Mouse (Mus musculus): ENCODE results near the gene Ryr2.
"Not testable (repeated sequence)": the region's sequence is repeated elsewhere in the genome, so short reads cannot be mapped to it uniquely, and the experiment has no call there.

The Ryr2 gene

DNA sequence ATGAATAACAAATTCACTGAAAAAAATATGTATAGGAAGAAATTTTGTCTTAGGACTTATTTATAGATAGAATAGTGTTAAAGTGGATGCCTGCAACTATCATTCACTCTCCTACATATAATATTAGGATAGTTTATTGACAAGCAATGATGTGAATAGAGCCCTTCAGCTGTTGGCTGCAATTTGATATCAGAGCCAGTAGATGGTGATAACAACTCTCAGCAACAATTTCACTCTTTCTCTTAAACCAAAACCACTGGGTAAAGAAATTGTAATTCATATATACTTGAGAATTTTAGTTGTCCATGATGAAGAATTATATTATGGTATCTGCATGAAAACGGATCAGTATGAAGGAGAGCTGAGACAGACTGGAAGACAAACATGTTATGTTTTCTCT is 236.8 kb downstream of the Ryr2 start:
- DNase-seq, result no peak

DNA sequence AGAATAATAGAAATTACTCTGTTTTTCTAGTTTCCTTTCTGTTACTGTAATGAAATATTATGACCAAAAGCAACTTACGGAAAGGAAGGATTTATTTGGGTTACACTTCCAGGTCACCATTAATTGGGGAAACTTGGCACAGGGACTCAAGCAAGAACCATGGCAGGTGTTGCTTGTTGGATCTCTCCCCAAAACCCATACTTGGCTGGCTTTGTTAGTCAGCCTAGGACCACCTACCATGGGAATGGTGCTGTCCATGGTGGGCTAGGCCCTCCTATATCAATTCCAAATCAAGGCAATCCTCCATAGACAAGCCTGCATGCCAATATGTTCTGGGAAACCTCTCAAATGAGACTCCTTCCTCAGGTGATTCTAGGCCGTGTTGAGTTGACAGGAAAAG is 237.3 kb downstream of the Ryr2 start:
- no peak for DNase-seq

DNA sequence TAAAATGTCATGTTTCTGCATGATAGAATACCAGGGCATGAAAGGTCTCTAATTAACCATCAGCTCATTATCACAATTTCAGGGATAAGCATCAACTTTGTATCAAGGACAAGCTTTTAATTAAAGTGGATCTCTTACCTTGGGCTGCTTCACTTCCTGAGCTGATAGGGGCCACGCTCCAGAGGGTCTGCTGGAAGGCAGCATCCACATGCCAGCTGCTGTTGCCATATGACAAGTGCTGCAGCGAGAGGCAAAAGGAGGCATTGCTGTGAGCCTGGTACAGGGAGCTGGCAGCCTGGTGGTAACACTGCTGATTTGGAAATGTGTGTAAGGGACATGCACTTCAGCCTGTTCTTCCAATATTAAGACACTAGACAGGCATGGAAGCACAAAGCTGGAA is 237.8 kb downstream of the Ryr2 start:
- DNase-seq, result no peak

DNA sequence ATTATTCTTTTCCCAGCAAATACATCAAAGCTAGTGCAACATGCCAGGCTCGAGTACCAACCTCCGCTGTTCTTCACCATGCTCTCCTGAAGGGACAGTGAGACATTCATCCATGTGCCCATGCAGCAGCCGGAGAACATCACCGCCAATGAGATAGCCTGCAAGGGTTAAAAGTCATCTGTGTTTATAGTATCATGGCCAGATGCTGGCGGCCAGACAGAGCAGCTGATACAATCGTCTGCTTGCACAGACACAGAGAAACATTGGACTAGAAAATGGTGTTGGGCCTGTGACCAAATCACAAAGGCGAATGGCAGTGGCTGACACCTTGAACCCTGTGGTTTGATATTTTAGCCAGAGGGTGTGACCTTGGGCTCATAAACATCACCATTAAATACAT is 238.7 kb downstream of the Ryr2 start:
- no peak for DNase-seq

DNA sequence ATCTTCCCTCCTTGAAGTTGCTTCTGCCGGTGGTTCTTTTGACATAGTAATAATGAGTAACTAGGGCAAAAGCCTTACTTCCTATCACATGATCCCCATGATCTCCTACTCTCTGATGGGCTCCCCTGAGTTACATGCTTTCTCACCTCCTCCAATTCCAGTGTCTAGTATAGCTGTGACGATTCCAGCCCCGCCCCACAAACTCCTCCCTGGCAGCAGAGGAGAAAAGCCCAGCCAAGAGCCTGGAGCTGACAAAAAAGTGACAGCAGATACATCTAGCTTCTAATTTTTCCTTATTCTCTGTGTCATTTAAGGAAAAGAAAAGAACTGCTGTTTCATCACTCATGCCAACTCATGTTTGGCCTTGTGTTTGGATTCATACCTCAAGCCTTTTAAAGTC is 241.5 kb downstream of the Ryr2 start:
- no peak for DNase-seq

DNA sequence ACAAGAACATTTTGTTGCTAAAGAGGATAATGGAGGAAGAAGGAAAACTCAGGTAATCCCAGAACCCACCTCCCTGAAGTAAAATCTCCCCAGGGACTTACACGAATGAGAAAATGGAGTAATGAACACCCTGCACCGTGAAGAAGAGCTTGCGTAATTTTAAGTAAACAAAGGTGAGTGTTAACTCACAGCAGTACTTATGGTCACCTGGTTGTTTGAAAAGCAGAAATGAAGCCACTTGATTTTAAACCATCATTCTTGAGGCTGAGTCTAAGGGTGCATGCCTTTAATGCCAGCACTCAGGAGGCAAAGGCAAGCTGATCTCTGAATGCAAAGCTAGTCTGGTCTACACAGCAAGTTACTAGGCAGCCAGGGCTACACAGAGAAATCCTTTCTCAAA is 255.1 kb downstream of the Ryr2 start:
- DNase-seq, result no peak

DNA sequence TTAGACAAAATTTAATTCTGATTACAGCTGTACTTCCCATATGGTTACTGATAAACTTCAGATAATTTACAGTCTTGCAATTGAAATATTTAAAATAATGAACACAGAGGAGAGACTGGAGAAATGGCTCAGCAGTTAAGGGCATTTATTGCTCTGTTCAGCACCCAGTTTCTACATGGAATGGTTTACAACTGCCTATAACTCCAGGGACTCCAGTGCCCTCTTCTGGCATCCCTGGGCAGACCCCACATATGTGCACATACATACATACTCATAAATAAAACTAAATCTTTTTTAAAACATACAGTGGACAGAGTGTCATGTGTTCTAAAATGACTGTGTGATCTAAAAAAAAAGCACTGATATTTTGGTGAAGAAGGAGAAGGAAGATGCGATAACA is 262.9 kb downstream of the Ryr2 start:
- no peak for DNase-seq

DNA sequence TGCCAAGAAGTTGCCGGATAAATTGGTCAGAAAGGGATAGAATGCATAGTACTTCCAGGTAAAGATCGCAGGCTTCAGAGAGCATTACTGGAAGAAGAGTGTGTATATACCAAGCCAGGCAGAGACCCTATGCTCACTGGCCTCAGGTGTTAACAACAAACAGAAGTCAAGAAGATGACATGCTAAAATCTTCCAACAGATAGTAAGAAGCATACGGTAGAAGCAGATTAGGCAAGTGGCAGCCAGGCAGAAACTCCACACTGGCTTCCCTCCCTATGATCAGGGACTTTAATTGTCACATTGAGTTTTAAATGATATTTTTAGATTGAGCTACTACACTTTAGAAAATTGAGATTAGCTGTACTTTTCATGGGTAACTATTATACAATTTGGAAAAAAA is 268.9 kb downstream of the Ryr2 start:
- no peak for DNase-seq

DNA sequence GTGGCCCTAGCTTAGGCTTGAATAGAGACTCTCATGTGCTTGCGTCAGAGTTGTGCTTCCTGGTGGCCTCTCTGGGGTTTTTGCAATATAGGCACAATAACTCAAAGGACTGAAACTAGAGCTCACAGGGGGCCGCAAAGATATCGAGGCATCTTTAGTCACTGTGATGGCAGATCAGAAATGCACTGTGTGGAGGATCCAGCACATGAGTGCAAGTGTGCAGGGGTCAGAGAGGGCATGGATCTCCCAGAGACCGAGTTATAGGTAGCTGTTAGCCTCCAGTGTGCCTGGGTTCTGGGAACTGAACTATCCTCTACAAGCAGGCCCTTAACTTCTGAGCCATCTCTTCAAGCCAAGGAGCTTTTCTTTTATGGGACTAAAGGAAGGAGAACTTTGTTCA is 269.6 kb downstream of the Ryr2 start:
- DNase-seq, result no peak

DNA sequence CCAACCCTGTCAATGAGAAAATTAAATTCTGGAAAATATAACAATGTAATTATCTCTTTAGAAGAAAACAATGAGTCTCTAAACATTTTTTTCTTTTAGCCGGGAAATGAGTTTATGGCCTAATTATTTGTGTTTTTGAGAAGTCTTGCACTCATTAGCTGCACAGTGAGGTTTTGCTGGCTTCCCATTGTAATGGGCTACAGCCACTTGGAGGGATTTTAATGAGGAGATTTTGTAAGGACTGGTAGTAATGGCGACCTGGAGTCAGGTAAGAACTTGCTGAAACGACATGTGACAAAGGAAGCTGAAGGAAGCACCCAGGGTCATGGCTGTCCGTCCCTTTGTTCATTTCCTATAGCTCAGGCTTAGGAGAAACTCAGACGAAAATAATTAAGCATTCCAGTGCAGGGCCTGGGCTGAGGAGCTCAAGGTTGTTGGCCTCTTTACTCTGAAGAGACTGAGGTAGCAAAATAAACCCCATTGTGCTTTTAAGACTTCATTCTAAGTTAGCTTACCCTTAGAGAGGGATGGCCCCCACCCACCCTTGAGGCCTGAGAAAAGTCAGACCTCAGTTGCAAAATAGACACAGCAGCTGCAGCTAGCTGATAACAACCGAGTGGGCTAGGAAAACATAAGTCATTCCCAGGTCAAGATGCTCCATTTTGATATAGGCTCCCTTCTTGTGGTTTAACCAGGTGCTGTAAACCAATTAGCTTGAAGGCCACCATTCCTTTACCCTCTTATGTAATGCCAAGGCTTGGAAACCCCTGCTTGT is 270.3 kb downstream of the Ryr2 start:
- DNase-seq, result no peak

DNA sequence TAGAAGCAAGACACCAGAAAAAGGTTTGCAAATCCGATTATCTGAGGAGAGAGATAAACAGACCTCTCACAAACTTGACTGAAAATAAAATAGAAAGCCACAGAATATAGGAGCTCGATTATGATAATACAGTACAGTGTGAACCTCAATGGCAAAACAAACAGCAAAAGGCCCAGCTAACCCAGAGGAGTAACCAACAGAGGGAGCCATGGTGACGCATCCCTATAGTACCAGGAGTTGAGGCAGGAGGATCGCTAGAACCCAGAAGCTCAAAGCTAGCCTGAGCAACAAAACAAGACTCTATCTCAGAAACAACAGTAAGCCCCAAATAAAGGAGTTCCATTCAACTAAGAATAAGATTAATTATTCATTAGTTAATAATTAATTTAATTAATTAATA is 275.5 kb downstream of the Ryr2 start:
- no peak for DNase-seq

DNA sequence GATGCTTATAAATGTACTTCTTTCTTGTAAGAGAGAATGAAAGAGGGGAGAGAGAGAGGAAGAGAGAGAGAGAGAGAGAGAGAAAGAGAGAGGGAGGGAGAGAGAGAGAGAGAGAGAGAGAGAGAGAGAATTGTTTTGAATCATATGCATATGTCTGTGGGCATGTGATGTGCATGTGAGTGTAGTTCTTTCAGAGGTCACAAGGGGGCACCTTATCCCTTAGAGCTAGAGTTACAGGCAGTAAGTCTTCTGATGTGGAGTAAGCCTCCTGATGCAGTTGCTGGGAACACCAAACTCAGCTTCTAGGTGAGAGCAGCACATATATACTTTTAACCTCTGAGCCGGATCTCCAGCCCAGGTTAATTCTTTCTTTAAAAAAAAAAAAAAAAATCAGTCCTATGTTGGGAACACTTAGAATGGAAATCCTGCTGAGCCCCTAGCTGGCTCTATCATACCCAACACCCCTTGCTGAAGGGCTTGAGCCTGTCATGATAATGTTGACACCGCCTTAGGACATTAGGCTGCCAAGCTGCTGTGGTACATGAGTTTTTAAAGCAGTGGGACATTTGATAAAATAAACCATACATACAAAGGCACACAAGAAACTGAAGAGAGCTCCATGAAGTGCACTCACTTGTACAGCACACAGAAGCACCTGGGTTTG is 281.1 kb downstream of the Ryr2 start:
- DNase-seq, result no peak

DNA sequence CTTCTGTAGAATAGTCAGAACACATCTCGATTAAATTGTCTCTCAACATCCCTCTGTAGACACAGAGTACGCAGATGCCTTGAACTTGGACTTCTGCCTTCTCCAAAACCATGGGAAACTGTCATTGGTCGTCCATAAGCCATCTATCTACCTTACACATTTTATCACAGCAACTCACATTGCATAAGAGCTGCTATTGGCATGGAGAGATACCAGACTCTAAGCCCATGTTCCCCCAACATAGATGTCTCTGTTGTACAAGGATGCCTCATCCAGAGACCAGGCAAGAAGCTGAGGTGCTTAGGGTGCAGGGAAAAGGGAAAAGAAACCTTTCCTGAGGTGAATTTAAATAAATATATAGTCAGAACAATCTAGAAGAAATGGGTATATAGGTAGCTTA is 288.0 kb downstream of the Ryr2 start:
- DNase-seq, result no peak

DNA sequence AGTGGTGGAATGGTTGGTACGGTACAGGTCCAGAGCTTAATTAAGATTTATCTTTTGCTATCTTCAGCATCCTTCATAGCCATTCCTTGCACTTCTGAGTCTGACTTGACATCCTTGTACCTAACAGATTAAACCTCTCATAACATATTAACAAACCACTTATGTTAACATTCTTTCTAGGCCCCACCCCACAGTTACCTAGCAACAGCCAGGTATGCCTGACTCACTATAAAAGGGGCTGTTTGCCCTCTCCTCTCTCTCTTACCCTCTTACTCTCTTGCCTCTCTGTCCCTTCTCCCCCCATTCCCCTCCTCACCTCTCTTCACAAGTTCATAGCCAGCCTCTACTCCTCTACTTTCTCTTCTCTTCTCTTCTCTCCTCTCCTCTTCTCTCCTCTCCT is 297.4 kb downstream of the Ryr2 start:
- not testable (repeated sequence) for DNase-seq

DNA sequence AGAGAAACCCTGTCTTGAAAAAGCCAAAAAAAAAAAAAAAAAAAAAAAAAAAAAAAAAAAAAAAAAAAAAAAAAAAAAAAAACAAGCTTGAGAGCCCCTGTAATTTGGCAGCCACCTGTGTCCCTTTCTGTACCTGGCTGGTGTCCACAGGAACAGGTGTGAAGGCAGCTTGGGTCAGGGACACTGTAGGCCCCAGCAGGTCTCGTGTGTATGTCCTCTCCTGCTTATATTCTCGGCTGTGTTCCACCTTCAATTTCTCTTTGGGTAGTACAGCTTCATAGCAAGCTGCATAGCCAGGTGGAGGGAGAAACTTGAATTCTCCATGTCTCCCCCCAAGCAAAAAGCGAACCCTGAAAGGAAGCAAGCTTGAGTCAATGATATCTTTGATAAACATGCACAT is 314.2 kb downstream of the Ryr2 start:
- peak; percentile 82 for DNase-seq

DNA sequence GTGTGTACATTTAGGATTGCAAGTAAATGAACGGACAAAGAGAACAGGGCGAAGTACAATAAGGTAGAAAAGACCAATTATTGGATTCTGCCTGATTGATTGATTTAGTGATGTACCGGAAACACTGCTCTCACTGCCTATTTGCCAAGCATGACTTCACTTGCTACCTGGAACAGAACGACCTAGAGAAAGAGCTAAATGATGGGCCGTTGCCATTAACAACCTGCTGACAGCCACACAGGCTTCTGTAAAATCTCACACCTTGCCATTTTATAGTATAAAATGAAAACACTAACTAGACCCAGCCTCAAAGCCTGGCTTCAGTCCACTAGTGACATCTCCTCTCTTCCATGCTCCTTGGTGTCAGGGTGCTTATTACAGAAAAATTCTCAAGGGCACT is 316.2 kb downstream of the Ryr2 start:
- no peak for DNase-seq

DNA sequence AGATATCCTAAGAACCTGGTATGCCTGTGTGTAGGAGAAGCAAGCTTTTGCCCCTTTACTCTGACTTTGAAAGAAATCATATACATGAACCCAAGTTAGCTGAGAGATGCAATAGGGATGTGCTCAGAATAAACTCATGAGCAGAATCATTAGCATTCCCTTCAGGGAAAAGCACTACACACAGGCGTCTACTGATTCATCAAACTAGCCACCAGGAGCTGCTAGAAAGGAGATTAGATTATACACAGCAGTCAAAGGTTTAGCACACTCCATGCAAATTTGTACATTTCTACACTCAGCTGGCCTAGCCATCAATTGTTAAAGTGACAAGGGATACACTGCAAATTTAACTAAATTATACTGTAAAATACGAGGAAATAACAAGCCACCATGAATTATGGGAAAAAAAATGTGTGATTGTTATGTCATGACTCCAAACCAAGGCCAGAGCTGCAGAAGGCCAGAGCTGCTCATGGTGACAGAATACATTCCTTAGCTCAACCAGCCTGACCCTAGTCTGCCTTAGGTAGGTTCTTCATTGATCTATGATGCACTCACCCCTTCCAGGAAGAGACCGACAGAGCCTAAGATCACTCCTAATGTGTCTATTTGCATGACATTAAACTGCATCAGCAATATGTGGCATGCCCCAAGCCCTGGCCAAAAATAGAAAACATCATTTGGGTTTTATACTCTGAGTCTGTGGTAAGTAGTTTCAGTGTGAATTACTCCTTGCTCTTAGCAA is 324.2 kb downstream of the Ryr2 start:
- DNase-seq, result no peak

DNA sequence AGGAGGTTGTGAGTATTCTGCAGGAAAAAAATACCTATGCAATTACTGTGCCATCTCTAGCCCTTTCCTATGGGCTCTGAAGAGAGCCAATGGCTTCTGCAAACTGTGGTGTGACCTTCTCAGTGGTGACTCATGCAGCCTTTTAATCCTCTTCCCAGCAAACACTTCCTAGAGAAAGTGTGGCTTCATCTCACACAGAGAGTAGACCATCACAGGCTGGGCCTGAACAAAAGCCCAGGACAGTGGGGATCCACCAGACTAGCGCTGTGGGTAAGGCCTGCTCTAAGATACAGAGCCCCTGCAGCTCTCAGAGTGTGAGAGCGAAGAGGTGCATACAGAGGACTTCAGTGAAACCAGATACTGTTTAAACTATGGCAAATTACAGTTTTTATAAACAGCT is 325.7 kb downstream of the Ryr2 start:
- no peak for DNase-seq

DNA sequence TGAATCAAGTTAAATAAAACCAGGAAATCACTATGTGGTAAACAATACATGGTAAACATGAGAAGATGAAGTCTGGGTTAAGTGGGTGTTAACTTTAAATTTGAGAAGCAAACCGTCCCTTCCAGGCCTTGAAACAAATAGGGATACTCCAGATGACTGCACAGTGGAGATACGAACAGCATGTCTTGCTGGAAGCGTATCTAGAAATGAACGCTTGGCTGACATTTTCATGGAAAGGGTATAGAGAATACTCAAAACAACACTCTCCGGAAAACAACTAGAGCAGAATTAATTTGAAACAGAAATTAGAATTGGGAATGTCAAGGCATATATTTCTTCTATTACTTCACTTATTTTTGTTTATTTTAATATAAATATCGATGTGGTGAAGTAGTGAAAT is 329.0 kb downstream of the Ryr2 start:
- no peak for DNase-seq

DNA sequence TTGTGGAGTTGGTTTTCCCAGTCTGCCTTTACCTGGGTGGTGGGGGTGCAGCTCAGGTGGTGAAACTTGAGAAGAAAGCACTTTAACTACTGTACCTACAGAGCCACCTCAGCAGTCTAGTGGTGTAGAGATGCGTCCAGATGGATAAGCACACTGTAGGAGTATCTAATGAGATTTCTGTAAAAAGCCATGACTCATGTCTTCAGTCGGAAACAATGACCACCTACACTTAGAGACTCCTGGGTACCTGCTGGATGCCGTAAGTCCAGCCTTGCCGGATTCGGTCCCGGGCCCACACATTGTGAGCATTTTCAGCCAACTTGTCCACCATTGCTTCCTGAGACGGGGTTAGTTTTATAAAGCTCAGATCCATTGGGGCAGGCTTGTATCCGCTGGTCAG is 334.6 kb downstream of the Ryr2 start:
- no peak for DNase-seq

DNA sequence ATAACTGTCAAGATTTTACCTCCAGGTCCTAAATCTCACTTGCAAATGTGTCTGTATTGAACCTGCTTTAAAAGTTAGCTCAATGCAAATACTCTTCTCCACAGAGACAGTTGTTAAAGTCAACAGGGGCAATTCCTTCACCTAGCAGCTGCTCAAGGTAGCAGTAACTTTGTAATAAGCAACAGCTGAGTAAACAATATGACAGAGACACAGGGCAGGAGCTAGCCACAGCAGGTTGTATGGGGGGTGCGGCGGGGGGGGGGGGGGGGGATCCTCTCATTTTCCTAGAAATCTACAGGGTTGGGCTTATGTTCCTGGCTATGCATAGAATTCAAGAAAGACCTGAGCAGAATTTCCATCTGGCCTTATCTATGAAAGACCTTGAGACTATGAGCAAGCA is 339.8 kb downstream of the Ryr2 start:
- no peak for DNase-seq

DNA sequence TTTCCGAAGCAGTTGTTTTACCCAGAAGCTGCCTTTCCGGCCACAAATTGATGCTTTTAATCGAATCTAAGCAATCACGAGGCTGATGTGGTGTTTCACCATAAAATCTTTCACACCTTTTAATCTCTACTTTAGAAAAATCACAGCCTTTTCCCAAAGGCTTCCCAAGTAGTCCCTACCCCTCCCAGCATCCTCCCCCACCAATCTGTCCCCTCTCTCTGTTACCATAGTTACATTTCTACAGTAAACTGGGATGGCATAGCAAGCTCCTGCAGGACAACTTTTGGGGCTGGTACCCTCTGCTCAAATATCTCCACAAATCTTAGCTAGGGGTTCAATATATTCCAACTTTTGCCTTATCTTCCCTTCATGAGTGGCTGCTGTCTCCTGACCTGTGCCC is 342.8 kb downstream of the Ryr2 start:
- no peak for DNase-seq

DNA sequence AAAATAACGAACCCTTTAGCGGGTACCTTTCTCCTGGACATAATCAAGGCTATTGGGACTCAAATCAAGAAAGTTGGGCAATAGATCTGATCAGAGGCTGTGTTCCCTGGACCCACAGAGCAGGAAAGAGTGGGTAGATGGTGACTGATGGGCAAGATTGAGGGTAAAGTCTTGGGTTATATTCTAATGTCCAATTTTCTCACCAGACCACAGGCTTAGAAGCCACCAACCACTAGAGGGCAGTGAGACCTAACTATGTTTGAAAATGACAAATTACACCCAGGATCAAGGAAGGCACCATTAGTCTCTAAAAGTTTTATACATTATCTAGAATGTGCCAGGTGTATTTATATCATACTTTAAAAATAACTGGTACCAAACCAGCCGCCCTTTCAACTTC is 343.6 kb downstream of the Ryr2 start:
- DNase-seq, result peak; percentile 39

DNA sequence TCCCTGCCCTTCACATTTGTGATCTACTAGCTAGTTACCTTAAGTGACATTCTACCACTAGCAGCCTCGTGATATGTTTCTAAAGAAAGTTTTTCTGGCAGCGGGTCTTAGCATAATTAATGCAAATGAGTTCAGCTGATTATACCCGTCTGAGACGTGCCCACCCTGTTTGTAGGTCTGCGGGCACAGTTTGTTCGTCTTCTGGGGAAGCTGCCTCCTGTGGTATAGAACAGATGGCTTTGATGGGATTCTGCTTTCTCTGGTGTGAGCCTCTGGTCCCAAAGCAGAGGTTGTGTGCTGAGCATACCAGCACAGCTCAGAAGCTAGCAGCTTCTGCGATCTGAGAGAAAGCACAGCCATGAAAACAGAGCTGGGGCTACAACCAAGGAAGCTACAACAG is 348.9 kb downstream of the Ryr2 start:
- no peak for DNase-seq

All from cerebellum, adult 11 months (tissue).